Mouse (Mus musculus): ENCODE measurements around the gene Sntg2.

DNA sequence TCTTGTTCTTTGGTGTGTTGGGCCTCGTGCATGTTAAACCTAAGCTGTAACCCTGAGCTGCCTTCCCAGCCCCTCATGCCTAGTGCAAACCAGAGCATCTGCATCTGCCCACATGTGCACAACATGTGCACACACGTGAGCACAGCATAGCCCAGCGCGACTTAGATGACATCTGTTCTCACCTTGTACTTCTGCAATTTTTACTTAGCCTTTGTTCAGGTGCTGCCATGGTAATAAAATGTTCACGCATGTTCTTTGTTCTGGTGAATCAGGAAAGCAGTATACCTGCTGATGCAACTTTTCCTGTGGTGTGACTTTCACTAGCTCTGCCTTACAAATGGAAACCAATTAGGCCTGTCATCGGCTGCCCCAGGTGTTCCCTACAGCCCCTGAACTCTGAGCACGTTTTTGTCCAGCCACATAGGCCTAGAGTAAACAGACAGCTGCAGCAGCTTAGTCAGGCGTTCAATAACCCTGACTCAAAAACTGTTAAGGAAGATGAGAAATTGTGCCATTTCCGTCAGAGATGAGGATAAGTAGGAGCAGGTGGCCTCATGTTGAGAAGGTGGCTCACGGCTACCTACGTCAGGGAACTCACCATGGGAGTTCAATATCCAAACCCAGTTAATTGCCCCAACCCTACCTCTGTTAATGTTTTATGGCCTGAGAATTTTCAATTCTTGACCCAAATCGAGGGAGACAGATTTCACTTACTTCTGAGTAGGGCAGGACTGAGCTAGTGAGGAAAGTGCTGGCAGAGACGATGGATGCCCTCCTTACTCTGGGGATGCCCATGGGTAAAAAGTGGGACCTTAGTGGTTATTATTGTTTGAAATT is 80.2 kb downstream of the Sntg2 start:
- TF ChIP-seq CTCF (IDR thresholded peaks at IDR 0.05; ENCODE audit: borderline replicate concordance, extremely low read depth, insufficient read depth, insufficient read length) (no peak), POLR2A (IDR thresholded peaks at IDR 0.05; ENCODE audit: borderline replicate concordance, extremely low read depth, insufficient read depth, insufficient read length, poor library complexity, severe bottlenecking) (no peak)

Measured in brain, embryonic 14.5 days (tissue).